Mouse (Mus musculus): ENCODE measurements around the gene Wdr45. TPM values are rescaled to one million over a fixed set of nuclear protein-coding genes. Genes with fewer than 3 reads are reported as not detected.

The Wdr45 gene
- polyA plus RNA-seq, 1 experiment, result 77.0 TPM

GRCm38 (mm10) chrX:7721514-7722281, 7.6 kb downstream of the Wdr45 start, which contains the start of gene Gm45208:
TSS of gene Gm45208 (plus strand) at chrX:7722245.
- Histone ChIP-seq H3K4me1 (ENCODE audit: control insufficient read depth, insufficient read depth, low read length) (no peaks in the 10 kb centered on the region), H3K4me3 (ENCODE audit: insufficient read depth, low read length) (peak within 1 kb of the TSS; percentile 85), H3K27ac (ENCODE audit: insufficient read depth, low read length) (peak within 1 kb of the TSS; percentile 89)
- TF ChIP-seq POLR2A (IDR thresholded peaks at IDR 0.05; ENCODE audit: extremely low read depth, insufficient read depth, low read length) (no peak), CTCF (IDR thresholded peaks at IDR 0.05; ENCODE audit: extremely low read depth, insufficient read depth, low read length) (no peak)

GRCm38 (mm10) chrX:7722282-7722611, 8.1 kb downstream of the Wdr45 start:
- TF ChIP-seq POLR2A (IDR thresholded peaks at IDR 0.05; ENCODE audit: extremely low read depth, insufficient read depth, low read length), result no peak
- no peak for TF ChIP-seq CTCF (IDR thresholded peaks at IDR 0.05; ENCODE audit: extremely low read depth, insufficient read depth, low read length)
- H3K27ac ChIP-seq (ENCODE audit: insufficient read depth, low read length), result peak overlapping the region; percentile 89

GRCm38 (mm10) chrX:7722691-7723090, 8.6 kb downstream of the Wdr45 start:
- no peak overlapping the region for H3K27ac ChIP-seq (ENCODE audit: insufficient read depth, low read length)
- H3K4me1 ChIP-seq (ENCODE audit: control insufficient read depth, insufficient read depth, low read length), result no peaks in the 10 kb centered on the region
- TF ChIP-seq POLR2A (IDR thresholded peaks at IDR 0.05; ENCODE audit: extremely low read depth, insufficient read depth, low read length), result no peak
- TF ChIP-seq CTCF (IDR thresholded peaks at IDR 0.05; ENCODE audit: extremely low read depth, insufficient read depth, low read length), result no peak
- peak overlapping the region; percentile 85 for H3K4me3 ChIP-seq (ENCODE audit: insufficient read depth, low read length)

More at GRCm38 (mm10) chrX:7722282-7722611, 8.1 kb downstream of the Wdr45 start:
- H3K4me1 ChIP-seq (ENCODE audit: control insufficient read depth, insufficient read depth, low read length), result no peaks in the 10 kb centered on the region
- H3K4me3 ChIP-seq (ENCODE audit: insufficient read depth, low read length), result peak overlapping the region; percentile 85

DNA sequence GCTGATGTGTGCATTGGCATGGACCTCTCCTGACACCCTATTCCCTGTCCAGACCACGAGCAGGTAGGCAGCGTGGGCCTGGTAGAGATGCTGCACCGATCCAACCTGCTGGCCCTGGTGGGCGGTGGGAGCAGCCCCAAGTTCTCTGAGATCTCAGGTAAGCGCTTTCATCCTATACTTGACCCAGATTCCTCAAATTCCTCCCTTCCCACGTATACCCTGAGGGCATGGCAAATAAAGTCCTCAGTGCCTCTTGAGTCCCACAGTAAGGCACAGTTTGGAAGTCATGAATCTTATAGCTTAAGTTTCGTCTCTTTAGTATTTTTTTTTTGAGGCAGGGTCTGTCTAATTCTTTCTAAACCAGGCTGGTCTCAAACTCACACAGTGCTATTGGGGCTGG, 10.0 kb downstream of the Wdr45 start:
- Histone ChIP-seq H3K4me3 (ENCODE audit: insufficient read depth, low read length) (no peak overlapping the region), H3K27ac (ENCODE audit: insufficient read depth, low read length) (no peak overlapping the region), H3K4me1 (ENCODE audit: control insufficient read depth, insufficient read depth, low read length) (no peaks in the 10 kb centered on the region)
- no peak for TF ChIP-seq POLR2A (IDR thresholded peaks at IDR 0.05; ENCODE audit: extremely low read depth, insufficient read depth, low read length)
- no peak for TF ChIP-seq CTCF (IDR thresholded peaks at IDR 0.05; ENCODE audit: extremely low read depth, insufficient read depth, low read length)

DNA sequence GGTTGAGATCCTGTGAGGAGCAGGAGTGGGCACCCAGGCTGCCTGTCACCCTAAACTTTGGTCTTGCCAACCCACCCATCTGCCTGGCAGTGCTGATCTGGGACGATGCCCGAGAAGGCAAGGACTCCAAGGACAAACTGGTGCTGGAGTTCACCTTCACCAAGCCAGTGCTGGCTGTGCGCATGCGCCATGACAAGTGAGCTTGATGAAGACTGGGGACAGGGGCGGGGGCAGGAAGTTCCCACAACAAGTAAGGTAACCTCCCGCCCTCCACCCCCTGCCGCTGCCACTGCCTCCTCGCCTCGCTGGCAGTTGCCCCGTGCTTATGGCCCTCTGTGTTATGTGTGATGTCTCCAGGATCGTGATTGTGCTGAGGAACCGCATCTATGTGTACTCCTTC, 11.7 kb downstream of the Wdr45 start:
- no peak overlapping the region for H3K4me3 ChIP-seq (ENCODE audit: insufficient read depth, low read length)
- H3K27ac ChIP-seq (ENCODE audit: insufficient read depth, low read length), result no peak overlapping the region
- TF ChIP-seq CTCF (IDR thresholded peaks at IDR 0.05; ENCODE audit: extremely low read depth, insufficient read depth, low read length), result no peak
- no peak for TF ChIP-seq POLR2A (IDR thresholded peaks at IDR 0.05; ENCODE audit: extremely low read depth, insufficient read depth, low read length)
- H3K4me1 ChIP-seq (ENCODE audit: control insufficient read depth, insufficient read depth, low read length), result no peaks in the 10 kb centered on the region

- Histone ChIP-seq H3K4me1 (ENCODE audit: control insufficient read depth, insufficient read depth, low read length) (no peaks in the 10 kb centered on the region), H3K27ac (ENCODE audit: insufficient read depth, low read length) (no peak overlapping the region), H3K4me3 (ENCODE audit: insufficient read depth, low read length) (no peak overlapping the region)
- no peak for TF ChIP-seq CTCF (IDR thresholded peaks at IDR 0.05; ENCODE audit: extremely low read depth, insufficient read depth, low read length)
- no peak for TF ChIP-seq POLR2A (IDR thresholded peaks at IDR 0.05; ENCODE audit: extremely low read depth, insufficient read depth, low read length)
Observed at GRCm38 (mm10) chrX:7727176-7727575, 13.0 kb downstream of the Wdr45 start.

DNA sequence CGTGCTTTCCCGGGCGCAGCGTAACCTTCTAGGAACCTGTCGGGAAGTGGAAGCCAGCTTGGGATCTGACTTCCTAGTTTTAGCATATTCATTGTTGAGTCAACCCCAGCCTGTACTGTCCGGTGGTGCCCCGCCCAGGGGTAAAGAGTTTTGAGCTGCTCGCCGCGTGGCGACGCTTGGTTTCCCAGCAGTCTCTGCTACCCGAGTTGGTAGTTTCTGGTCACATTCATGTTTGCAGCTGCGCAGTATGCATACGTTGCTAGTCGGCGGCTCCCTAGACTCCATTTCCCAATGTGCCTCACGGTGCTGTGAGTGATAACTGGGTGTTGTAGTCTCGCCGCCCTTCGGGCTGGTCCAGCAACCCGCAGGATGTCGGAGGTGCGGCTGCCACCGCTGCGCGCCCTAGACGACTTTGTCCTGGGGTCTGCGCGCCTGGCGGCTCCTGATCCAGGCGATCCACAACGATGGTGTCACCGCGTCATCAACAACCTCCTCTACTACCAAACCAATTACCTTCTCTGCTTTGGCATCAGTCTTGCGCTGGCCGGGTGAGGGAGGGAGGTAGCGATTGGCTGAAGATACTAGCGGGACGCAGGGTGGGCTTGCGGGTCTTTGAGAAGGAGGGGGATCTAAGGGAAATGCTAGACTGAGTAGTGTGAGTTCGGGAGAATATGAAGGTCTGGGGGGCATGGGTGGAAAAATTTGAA, 14.2 kb downstream of the Wdr45 start, which contains the start of gene Praf2:
Gene Praf2, plus strand, starts transcription at position 225 of the 707 bp plus-strand sequence.
- TF ChIP-seq POLR2A (IDR thresholded peaks at IDR 0.05; ENCODE audit: extremely low read depth, insufficient read depth, low read length) (no peak), CTCF (IDR thresholded peaks at IDR 0.05; ENCODE audit: extremely low read depth, insufficient read depth, low read length) (no peak)
- H3K4me3 ChIP-seq (ENCODE audit: insufficient read depth, low read length), result peak within 1 kb of the TSS; percentile 76
- H3K27ac ChIP-seq (ENCODE audit: insufficient read depth, low read length), result no peak within 1 kb of the TSS; the same call in 1 of the 2 replicates
- no peaks in the 10 kb centered on the region for H3K4me1 ChIP-seq (ENCODE audit: control insufficient read depth, insufficient read depth, low read length)

DNA sequence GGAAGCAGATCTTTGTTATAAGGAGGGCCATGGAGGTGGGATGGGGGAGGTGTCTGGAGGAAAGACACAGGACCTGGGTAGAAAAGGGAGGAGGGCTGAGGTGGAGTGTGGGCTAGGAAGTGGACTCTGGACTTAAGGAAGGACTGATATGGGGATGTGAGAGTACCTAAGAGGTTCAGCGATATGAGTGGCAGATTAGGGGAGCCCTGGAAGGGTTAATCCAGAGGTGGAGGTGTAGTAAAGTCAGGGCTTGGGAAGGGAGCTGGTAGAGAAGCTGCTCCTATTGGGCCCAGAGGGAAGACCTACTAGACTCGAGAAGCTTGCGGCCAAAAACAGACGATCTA, 14.8 kb downstream of the Wdr45 start:
- no peak overlapping the region for H3K27ac ChIP-seq (ENCODE audit: insufficient read depth, low read length)

GRCm38 (mm10) chrX:7733571-7734156, 19.5 kb downstream of the Wdr45 start:
- H3K4me1 ChIP-seq (ENCODE audit: control insufficient read depth, insufficient read depth, low read length), result no peaks in the 10 kb centered on the region
- TF ChIP-seq CTCF (IDR thresholded peaks at IDR 0.05; ENCODE audit: extremely low read depth, insufficient read depth, low read length), result peak; percentile 19; the same call in 1 of the 2 replicates
- TF ChIP-seq POLR2A (IDR thresholded peaks at IDR 0.05; ENCODE audit: extremely low read depth, insufficient read depth, low read length), result no peak
- no peak overlapping the region for H3K27ac ChIP-seq (ENCODE audit: insufficient read depth, low read length)
- no peak overlapping the region for H3K4me3 ChIP-seq (ENCODE audit: insufficient read depth, low read length)

More for the DNA sequence above, 14.8 kb downstream of the Wdr45 start:
- Histone ChIP-seq H3K4me1 (ENCODE audit: control insufficient read depth, insufficient read depth, low read length) (no peaks in the 10 kb centered on the region), H3K4me3 (ENCODE audit: insufficient read depth, low read length) (peak overlapping the region; percentile 76)
- no peak for TF ChIP-seq POLR2A (IDR thresholded peaks at IDR 0.05; ENCODE audit: extremely low read depth, insufficient read depth, low read length)
- TF ChIP-seq CTCF (IDR thresholded peaks at IDR 0.05; ENCODE audit: extremely low read depth, insufficient read depth, low read length), result no peak
